Mouse (Mus musculus): ENCODE data around the gene Epp13.
"Not testable (repeated sequence)": the region's sequence is repeated elsewhere in the genome, so short reads cannot be mapped to it uniquely, and the experiment has no call there.

Epp13 gene

DNA sequence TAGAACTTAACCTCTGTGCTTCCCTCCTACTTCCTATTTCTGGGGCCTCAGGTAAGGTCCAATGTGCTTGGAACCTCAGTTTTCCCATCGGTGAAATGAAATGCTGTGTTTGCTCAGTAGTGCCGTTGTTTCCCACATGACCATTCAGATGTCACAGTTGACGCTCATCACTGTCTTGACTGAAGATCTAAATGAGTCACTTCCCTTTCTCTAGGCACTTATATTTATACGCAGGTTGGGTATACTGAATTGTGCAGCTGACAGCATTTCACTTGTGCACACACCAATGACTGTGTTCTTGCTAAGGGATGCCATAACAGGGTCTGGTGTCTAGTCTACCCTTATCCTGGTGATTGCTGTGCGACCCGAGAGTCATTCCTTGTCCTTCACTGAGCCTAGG is 32.9 kb downstream of the Epp13 start:
- DNase-seq (ENCODE audit: low read depth) = peak; percentile 34

DNA sequence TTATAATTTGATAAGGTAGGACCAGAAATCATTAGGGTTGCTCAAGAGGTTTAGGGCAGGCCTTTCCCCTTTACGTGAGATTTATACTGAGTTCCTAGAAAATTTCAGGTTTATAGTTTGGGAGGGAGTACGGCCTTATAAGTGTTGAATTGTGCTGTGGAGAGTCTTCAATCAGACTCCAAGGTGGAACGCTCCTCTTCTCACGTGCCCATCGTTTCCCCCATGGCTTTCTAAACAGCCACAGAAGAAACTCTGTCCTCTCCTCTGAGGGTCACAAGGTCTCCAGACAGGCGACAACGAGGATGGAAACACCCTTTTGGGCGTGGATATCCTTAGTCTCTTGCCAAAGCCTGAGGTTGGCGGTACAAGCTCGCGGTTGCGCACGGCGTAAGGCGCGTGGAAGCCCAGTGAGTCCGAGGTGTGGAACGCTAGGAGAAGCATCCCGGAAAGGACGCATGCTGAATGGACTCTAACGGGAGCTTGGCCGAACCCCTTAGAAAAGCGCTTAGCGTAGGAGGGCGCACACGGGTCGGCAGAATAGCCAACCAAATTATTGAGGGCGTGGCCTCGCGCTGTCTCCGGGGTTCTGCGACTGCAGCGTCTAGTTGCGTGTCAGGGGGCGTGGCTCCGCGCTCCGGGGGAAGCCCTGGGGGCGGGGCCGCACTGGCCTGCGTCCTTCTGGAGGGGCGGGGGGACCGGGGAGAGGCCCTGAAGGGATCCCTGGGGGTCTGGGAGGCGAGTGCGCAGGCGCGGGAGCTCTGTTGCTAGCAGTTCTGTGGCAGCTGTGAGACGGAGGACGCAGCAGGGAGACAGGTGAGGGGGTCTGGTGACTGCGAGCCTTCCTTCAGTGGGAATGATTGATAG is 33.6 kb downstream of the Epp13 start, which contains the start of gene Zfp667:
Zfp667 (plus strand) TSS at position 738 of the 864 bp plus-strand sequence.
- peak; percentile 97 for DNase-seq (ENCODE audit: low read depth)

DNA sequence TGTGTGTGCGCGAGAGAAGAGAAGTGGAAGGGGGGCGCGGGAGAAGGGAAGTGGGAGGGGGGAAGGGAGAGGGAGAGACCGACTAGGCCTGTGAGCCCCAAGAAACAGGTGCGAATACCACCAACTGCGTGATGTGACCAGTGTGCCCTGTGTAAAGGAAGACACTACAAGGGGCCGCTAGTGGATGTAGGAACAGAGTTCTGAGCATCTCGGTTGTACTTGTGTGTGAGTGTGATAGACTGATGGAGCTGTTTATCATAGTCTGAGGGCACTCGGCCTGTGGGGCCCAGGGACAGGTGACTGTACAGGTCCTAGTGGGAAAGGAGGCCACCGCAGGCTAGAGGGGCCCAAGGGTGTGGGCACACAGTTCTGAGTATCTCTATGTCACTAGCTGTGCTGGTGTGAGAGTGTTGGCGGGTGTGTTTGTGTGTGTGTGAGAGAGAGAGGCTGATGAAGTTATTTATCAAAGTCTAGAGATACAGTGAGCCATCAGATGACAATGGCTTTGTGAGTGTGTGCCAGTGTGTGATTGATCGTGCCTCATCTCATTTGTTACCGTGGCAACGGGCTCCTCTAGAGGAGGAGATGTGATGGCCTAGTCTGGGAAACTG is 34.5 kb downstream of the Epp13 start:
- peak; percentile 45 for DNase-seq (ENCODE audit: low read depth)

DNA sequence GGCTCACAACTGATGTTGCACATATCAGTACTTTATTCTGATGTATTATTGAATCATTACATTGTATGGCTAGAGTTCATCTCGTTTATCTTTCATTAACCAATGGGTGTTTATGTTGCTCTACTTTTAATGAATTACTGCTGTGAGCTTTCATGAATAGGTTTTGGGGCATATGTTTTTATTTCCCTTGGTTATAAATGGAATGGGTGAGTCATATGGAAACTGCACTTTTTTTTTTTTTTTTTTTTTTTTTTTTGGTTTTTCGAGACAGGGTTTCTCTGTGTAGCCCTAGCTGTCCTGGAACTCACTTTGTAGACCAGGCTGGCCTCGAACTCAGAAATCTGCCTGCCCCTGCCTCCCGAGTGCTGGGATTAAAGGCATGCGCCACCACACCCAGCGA is 38.6 kb downstream of the Epp13 start:
- DNase-seq (ENCODE audit: low read depth) = not testable (repeated sequence)

DNA sequence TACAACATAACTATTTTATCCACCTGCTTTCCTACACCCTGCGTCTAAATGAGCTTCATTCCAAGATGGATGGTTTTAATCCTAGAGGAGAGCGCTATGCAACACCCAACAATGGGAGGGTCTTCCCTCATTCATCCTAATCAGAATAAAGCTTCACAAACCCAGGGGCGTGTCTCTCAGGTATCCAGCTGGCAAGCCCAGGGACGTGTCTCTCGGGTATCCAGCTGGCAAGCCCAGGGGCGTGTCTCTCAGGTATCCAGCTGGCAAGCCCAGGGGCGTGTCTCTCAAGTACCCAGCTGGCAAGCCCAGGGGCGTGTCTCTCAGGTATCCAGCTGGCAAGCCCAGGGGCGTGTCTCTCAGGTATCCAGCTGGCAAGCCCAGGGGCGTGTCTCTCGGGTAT is 48.3 kb downstream of the Epp13 start:
- not testable (repeated sequence) for DNase-seq (ENCODE audit: low read depth)

DNA sequence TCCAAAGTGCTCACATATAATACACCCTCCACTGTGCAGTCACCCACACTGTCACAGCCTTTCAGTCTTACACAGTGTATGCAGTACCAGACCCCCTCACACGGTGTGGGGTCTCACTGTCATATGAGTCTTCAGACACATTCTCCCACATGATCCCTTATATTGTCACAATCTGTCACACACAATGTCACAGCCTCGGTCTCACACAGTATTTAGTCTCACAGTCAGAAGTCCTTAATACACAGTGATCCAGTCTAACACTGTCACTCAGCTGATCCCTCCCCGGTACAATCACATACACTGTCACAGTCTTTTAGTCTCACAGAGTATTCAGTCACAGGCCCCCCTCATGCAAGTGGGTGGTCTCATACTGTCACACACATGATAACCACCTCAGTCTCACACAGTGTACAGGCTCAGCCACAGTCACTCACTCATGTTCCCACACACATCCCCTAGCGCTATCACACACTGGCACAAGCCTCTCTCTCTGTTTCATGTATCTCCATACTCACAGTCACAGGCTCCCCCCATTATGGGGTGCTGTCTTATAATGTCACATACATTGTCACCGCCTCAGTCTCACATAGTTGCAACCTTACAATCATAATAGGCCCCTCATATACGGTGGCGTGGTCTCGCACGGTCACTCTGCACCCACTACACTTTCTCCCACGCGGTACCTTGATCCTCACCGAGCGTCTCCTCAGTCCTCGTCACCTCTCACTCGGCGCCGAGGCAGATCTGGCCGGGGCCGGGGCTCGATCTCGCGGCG is 78.1 kb downstream of the Epp13 start:
- peak; percentile 14 for DNase-seq (ENCODE audit: low read depth)

DNA sequence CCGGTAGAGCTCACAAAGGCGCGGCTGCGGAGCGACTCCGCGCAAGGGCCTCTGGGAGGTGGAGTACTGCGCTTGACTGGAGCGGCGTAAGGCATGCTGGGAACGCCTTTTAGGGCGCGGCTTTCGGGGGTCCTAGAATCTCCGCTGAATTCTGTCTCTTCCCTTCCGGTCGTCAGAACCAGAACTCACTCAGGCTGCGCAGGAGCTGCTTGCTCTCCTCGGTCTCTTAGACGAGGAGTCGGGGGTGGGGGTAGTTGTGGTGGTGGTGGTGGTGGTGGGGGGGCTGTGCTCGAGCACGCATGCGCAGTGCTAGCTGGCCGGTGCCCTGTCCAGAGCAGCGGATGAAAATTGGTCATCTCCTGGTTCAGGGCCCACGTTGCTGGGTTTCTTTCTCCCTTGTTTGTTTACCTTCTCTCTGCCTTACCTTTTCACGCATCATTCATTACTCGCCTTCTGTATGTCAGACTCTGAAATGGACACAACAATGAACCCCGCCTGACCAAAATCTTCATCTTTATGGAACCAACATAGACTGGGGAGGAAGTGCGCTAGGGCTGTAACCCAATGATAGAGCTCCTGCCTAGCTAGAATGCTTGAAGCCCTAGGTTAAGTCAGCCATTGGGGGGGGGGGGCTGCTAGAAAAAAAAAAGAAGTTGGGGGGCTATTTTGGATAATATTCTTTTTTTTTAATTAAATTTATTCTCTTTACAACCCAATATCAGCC is 78.9 kb downstream of the Epp13 start, which contains the start of gene Zfp583:
Zfp583 (minus strand) TSS at position 53 of the 724 bp plus-strand sequence.
- peak; percentile 74 for DNase-seq (ENCODE audit: low read depth)

Measured in naive thymus-derived CD4-positive, alpha-beta T cell, adult 2 months (primary cell).